Mouse (Mus musculus): Measurements from ENCODE around the gene Arid1b. TPM values are rescaled to one million over a fixed set of nuclear protein-coding genes. Genes with fewer than 3 reads are reported as not detected.

The Arid1b gene
- polyA plus RNA-seq, 1 experiment, result 2.6 TPM

DNA sequence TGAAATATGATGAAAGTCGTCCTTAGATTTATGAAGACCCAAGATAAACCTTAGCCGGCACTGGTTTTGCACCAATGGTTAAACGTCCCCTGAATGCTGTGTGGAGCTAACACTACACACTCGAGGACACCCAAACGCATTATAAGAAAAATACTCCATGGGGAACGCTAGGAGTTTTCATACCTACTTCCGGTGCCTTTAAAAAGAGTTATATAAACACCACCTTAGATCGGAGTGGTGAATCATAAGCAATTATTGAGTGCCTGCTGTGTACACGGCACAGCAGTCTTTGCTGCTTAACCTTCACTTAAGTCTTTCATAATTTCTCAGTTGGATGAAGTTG is 664 bp upstream of the Arid1b start:
- H3K27me3 ChIP-seq (ENCODE audit: control insufficient read depth), result no peaks in the 10 kb centered on the region
- TF ChIP-seq GATA1 (IDR thresholded peaks at IDR 0.05; ENCODE audit: low read length) (no peak), TAL1 (IDR thresholded peaks at IDR 0.05; ENCODE audit: low read length) (no peak)
- H3K9me3 ChIP-seq (ENCODE audit: control insufficient read depth, low read length), result no peaks in the 10 kb centered on the region
- no peaks in the 10 kb centered on the region for H3K36me3 ChIP-seq (ENCODE audit: control insufficient read depth)
- H3K4me1 ChIP-seq (ENCODE audit: control insufficient read depth), result peaks cover 30% of the 10 kb centered on the region
- H3K4me3 ChIP-seq (replicated peaks), result peak overlapping the region; percentile 89

DNA sequence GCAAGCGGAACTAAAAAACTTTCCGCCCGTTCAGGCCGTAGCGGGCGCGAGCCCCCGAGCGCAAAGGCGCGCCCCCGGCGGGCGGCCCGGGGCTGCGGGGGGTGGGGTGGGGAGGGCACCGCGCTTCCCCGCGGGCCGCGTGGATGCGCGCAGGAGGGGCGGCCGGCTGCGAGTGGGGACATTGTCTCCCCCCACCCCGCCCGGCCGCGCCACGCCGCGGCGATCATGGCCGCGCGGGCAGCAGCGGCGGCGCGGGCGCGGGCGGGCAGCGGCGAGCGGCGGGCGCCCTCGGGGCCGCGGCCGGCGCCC is 326 bp downstream of the Arid1b start:
- peak overlapping the region; percentile 89 for H3K4me3 ChIP-seq (replicated peaks)
- H3K36me3 ChIP-seq (ENCODE audit: control insufficient read depth), result no peaks in the 10 kb centered on the region
- TF ChIP-seq TAL1 (IDR thresholded peaks at IDR 0.05; ENCODE audit: low read length) (no peak), GATA1 (IDR thresholded peaks at IDR 0.05; ENCODE audit: low read length) (no peak)
- no peaks in the 10 kb centered on the region for H3K9me3 ChIP-seq (ENCODE audit: control insufficient read depth, low read length)
- no peaks in the 10 kb centered on the region for H3K27me3 ChIP-seq (ENCODE audit: control insufficient read depth)
- peaks cover 35% of the 10 kb centered on the region for H3K4me1 ChIP-seq (ENCODE audit: control insufficient read depth)

DNA sequence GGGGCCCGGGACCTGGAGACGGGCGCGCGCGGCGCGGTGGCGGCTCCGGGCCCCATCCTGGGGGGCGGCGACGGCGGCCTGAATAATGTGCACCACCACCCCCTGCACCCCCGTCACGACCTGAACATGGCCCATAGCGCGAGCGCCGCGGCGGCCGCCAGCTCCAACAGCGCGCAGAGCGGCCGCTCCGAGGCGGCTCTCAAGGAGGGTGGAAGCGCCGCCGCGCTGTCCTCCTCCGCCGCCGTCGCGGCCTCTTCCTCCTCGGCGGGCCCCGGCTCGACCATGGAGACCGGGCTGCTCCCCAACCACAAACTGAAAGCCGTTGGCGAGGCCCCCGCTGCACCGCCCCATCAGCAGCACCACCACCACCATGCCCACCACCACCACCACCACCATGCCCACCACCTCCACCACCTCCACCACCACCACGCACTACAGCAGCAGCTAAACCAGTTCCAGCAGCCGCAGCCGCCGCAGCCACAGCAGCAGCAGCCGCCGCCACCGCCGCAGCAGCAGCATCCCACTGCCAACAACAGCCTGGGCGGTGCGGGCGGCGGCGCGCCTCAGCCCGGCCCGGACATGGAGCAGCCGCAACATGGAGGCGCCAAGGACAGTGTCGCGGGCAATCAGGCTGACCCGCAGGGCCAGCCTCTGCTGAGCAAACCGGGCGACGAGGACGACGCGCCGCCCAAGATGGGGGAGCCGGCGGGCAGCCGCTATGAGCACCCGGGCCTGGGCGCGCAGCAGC is 855 bp downstream of the Arid1b start:
- TF ChIP-seq TAL1 (IDR thresholded peaks at IDR 0.05; ENCODE audit: low read length), result no peak
- TF ChIP-seq GATA1 (IDR thresholded peaks at IDR 0.05; ENCODE audit: low read length), result no peak
- Histone ChIP-seq H3K36me3 (ENCODE audit: control insufficient read depth) (no peaks in the 10 kb centered on the region), H3K4me3 (replicated peaks) (peak overlapping the region; percentile 89), H3K27me3 (ENCODE audit: control insufficient read depth) (no peaks in the 10 kb centered on the region), H3K4me1 (ENCODE audit: control insufficient read depth) (peaks cover 38% of the 10 kb centered on the region), H3K9me3 (ENCODE audit: control insufficient read depth, low read length) (no peaks in the 10 kb centered on the region)

DNA sequence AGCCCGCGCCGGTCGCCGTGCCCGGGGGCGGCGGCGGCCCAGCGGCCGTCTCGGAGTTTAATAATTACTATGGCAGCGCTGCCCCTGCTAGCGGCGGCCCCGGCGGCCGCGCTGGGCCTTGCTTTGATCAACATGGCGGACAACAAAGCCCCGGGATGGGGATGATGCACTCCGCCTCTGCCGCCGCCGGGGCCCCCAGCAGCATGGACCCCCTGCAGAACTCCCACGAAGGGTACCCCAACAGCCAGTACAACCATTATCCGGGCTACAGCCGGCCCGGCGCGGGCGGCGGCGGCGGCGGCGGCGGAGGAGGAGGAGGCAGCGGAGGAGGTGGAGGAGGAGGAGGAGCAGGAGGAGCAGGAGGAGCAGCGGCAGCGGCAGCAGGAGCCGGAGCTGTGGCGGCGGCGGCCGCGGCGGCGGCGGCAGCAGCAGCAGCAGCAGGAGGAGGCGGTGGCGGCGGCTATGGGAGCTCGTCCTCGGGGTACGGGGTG is 1.5 kb downstream of the Arid1b start:
- Histone ChIP-seq H3K36me3 (ENCODE audit: control insufficient read depth) (no peaks in the 10 kb centered on the region), H3K9me3 (ENCODE audit: control insufficient read depth, low read length) (no peaks in the 10 kb centered on the region), H3K27me3 (ENCODE audit: control insufficient read depth) (no peaks in the 10 kb centered on the region), H3K4me3 (replicated peaks) (peak overlapping the region; percentile 89), H3K4me1 (ENCODE audit: control insufficient read depth) (peaks cover 39% of the 10 kb centered on the region)
- no peak for TF ChIP-seq TAL1 (IDR thresholded peaks at IDR 0.05; ENCODE audit: low read length)
- TF ChIP-seq GATA1 (IDR thresholded peaks at IDR 0.05; ENCODE audit: low read length), result no peak

DNA sequence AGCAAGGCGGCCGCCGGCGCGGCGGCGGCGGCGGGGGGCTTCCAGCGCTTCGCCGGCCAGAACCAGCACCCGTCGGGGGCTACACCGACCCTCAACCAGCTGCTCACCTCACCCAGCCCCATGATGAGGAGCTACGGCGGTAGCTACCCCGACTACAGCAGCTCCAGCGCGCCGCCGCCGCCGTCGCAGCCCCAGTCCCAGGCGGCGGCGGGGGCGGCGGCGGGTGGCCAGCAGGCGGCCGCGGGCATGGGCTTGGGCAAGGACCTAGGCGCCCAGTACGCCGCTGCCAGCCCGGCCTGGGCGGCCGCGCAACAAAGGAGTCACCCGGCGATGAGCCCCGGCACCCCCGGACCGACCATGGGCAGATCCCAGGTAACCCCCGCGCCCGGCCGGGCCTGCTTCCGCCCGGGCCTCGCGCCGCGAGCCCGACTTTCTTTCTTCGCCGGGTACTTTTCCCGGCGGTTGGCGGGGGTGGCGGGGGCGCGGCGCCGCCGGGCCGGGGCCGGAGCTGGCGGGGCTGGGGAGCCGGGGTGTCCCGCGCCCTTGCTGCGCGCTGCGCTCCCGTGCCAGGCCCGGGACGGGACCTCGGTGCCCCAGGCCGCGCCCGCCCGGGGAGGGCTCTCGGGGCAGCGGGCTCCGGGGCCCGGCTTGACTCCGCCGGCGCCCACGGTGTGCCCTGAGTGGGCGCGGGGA is 2.1 kb downstream of the Arid1b start:
- peaks cover 41% of the 10 kb centered on the region for H3K4me1 ChIP-seq (ENCODE audit: control insufficient read depth)
- no peaks in the 10 kb centered on the region for H3K36me3 ChIP-seq (ENCODE audit: control insufficient read depth)
- TF ChIP-seq GATA1 (IDR thresholded peaks at IDR 0.05; ENCODE audit: low read length) (no peak), TAL1 (IDR thresholded peaks at IDR 0.05; ENCODE audit: low read length) (no peak)
- peak overlapping the region; percentile 89 for H3K4me3 ChIP-seq (replicated peaks)
- H3K9me3 ChIP-seq (ENCODE audit: control insufficient read depth, low read length), result no peaks in the 10 kb centered on the region
- no peaks in the 10 kb centered on the region for H3K27me3 ChIP-seq (ENCODE audit: control insufficient read depth)

DNA sequence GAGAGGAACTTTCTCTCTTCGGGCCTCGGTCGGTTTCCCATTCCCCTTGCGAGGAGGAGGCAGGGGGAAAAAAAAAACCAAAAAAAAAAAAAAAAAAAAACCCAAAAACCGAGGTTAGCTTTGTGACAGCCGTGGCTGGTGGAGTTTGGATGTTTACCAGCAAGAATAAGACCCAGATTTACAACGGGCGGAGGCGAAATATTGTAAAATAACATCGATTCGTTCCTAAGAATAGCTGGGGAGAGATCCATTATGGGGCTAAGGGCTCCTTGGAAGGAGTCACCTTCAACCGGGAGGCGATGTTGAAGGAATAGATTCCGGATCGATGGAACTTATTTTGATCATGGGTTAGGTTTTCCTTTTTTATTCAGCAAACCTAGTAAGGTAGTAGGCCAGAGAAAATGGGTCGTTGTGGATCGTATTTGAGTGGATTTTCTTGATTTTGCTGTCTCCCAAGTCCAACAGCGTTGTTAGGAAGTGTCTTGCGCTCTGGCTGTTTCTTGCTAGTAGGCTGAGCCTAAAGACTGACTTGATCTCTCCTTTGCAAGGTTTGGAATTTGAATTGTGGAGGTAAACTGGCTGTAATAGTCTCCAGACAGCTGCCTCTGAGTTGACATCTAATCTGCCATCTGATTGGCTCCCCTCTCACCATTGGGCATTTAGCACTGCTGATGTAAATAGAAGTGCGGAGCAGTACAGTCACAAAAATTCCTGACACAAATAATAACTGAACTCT is 2.9 kb downstream of the Arid1b start:
- TF ChIP-seq TAL1 (IDR thresholded peaks at IDR 0.05; ENCODE audit: low read length) (no peak), GATA1 (IDR thresholded peaks at IDR 0.05; ENCODE audit: low read length) (peak; percentile 68)
- H3K36me3 ChIP-seq (ENCODE audit: control insufficient read depth), result no peaks in the 10 kb centered on the region
- no peaks in the 10 kb centered on the region for H3K9me3 ChIP-seq (ENCODE audit: control insufficient read depth, low read length)
- peak overlapping the region; percentile 89 for H3K4me3 ChIP-seq (replicated peaks)
- H3K27me3 ChIP-seq (ENCODE audit: control insufficient read depth), result no peaks in the 10 kb centered on the region
- H3K4me1 ChIP-seq (ENCODE audit: control insufficient read depth), result peaks cover 40% of the 10 kb centered on the region

DNA sequence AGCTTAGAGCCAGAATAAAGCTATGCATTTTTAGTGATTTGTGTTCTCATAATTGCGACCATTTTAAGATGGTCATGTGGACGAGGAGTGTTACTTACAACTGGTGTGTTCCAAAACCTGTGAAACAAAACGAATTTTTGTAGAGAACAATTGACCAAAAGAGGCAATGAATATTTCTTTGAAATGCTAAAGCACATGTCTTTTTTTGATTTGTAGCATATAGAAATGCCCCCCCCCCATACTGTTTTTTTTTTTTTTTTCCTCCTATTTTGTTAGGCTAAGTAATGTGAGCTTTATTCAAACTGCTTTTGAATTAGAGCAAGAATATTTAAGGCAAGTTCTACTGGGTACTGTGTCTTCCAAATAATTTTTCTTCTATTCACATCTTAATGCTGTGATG is 3.8 kb downstream of the Arid1b start:
- H3K4me1 ChIP-seq (ENCODE audit: control insufficient read depth), result peaks cover 40% of the 10 kb centered on the region
- H3K9me3 ChIP-seq (ENCODE audit: control insufficient read depth, low read length), result no peaks in the 10 kb centered on the region
- TF ChIP-seq TAL1 (IDR thresholded peaks at IDR 0.05; ENCODE audit: low read length) (no peak), GATA1 (IDR thresholded peaks at IDR 0.05; ENCODE audit: low read length) (no peak)
- H3K27me3 ChIP-seq (ENCODE audit: control insufficient read depth), result no peaks in the 10 kb centered on the region
- H3K36me3 ChIP-seq (ENCODE audit: control insufficient read depth), result no peaks in the 10 kb centered on the region
- peak overlapping the region; percentile 89 for H3K4me3 ChIP-seq (replicated peaks)

DNA sequence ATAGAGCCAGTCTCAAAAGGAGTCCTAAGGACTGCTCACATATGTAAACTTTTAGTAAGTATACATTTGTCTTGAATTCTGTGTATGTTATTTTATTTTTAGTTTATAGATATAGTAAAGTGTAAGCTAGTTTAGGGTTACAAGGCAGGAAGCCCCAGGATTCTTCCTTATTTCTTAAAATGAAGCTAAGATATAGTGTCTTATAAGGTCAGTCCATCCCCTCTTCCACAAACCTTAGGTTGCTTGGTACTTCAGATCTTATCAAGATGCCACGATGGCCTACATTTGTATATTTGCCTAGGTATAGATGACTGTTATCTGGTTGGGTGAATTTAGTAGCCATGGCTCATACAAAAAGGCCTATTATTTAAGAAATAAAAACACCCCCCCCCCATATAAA is 5.1 kb downstream of the Arid1b start:
- Histone ChIP-seq H3K4me1 (ENCODE audit: control insufficient read depth) (peaks cover 34% of the 10 kb centered on the region), H3K9me3 (ENCODE audit: control insufficient read depth, low read length) (no peaks in the 10 kb centered on the region), H3K4me3 (replicated peaks) (no peak overlapping the region), H3K27me3 (ENCODE audit: control insufficient read depth) (no peaks in the 10 kb centered on the region), H3K36me3 (ENCODE audit: control insufficient read depth) (no peaks in the 10 kb centered on the region)
- no peak for TF ChIP-seq TAL1 (IDR thresholded peaks at IDR 0.05; ENCODE audit: low read length)
- no peak for TF ChIP-seq GATA1 (IDR thresholded peaks at IDR 0.05; ENCODE audit: low read length)

DNA sequence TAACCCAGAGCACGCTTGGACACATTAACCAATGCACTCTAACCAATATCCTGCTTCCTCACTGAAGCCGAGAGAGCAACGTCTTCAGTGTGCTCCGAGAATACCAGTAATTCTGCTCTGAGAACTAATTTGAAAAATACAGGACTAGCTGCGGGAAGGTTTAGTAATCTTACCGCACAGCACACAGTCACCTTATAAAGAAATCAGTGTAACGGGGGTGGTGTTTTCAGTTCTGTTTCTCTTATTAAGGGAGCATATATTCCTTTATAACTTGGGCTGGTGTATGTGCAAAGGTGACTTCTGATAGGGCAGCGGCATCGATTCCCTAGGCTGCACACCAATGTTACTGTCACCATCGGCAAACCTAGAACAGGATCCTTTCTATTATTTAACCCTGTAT is 5.9 kb downstream of the Arid1b start:
- no peak for TF ChIP-seq GATA1 (IDR thresholded peaks at IDR 0.05; ENCODE audit: low read length)
- TF ChIP-seq TAL1 (IDR thresholded peaks at IDR 0.05; ENCODE audit: low read length), result no peak
- H3K27me3 ChIP-seq (ENCODE audit: control insufficient read depth), result no peaks in the 10 kb centered on the region
- no peaks in the 10 kb centered on the region for H3K9me3 ChIP-seq (ENCODE audit: control insufficient read depth, low read length)
- no peaks in the 10 kb centered on the region for H3K36me3 ChIP-seq (ENCODE audit: control insufficient read depth)
- no peak overlapping the region for H3K4me3 ChIP-seq (replicated peaks)
- H3K4me1 ChIP-seq (ENCODE audit: control insufficient read depth), result peaks cover 39% of the 10 kb centered on the region
